Mouse (Mus musculus) forelimb bud, embryonic 11.5 days (tissue): ENCODE measurements around the gene Olfr1258.
"Not testable (repeated sequence)": the region's sequence is repeated elsewhere in the genome, so short reads cannot be mapped to it uniquely, and the experiment has no call there.

Source experiments
- DNase-seq: peaks from one replicate; pipeline ENCODE4 v3.0.0-alpha.2; 2012; ENCODE audit warnings: low read depth, low spot score

Gene Olfr1258

GRCm38 (mm10) chr2:89927009-89927408 is at the start of gene Olfr1258:
Olfr1258 (plus strand) TSS chr2:89927309.
- DNase-seq: no peak

DNA sequence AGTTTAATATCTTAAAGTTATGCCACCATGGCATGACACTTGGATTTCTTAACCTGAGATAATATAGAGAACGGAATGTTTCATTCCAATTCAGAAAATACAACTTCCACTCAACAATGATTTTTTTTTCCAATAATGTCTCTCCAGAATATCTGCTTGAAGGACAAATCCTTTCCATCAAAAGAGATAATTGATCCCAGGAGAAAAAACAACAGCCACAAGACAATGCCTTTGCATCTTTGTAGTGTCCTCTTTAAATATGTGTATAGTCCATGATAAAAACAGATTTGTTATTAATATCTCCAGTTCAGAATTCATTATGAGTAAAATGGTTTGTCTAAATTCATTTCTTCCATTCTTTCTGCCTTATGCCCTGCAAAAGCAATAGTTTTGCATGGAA is 49.0 kb upstream of the Olfr1258 start, which contains the start of gene Olfr1257:
Gene Olfr1257 (plus strand): TSS at position 301 of the 400 bp plus-strand sequence.
- no peak for DNase-seq

DNA sequence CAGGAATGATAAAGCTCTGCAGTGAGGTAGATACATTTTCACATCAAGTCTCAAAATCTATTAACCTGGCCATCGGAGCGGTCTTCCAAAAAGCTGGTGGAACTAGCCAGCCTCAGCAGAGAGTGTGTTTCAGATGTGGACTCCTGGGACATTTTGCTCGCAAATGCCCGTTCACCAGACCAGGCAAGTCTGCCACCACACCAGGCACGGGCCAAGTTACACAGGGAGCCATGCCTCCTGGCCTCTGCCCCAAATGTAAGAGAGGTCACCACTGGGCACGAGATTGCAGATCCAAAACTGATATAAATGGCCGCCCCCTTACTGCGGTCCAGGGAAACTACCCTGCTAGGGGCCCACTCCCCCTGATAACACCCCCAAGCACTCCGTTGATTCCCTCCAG is 14.5 kb upstream of the Olfr1258 start:
- DNase-seq: not testable (repeated sequence)

GRCm38 (mm10) chr2:89948564-89948963 is 21.5 kb downstream of the Olfr1258 start, which contains the start of gene Olfr1259:
Olfr1259 (minus strand) TSS chr2:89948664.
- no peak for DNase-seq

- no peak for DNase-seq
Observed at GRCm38 (mm10) chr2:89974184-89974583, 47.1 kb downstream of the Olfr1258 start, which contains the start of gene Olfr1260. Olfr1260 (plus strand) TSS chr2:89974340.

- DNase-seq: no peak
Observed at GRCm38 (mm10) chr2:89977709-89978108, 50.6 kb downstream of the Olfr1258 start.
